Mouse (Mus musculus) hindbrain, embryonic 14.5 days (tissue): ENCODE measurements around the gene Ccdc36. TPM values are rescaled to one million over a fixed set of nuclear protein-coding genes. Genes with fewer than 3 reads are reported as not detected.

Experiments
- ATAC-seq: fragments of 200-750 bp; cut with Nextera tagmentation; 2 replicates; pipeline ENCODE4 v1.8.0; 2017; ENCODE audit warnings: moderate number of reproducible peaks, mild to moderate bottlenecking, moderate TSS enrichment, moderate library complexity; ENCODE audit not compliant: low FRiP score
- DNase-seq: peaks from one replicate; pipeline ENCODE4 v3.0.0-alpha.2; 2015; ENCODE audit warnings: low spot score
- H3K27ac ChIP-seq: fragments of 300-500 bp; sonication (generic); 2 replicates; pipeline ENCODE4 v1.5.1; 2014; ENCODE audit warnings: mild to moderate bottlenecking, moderate library complexity
- H3K27me3 ChIP-seq: fragments of 300-500 bp; sonication (generic); 2 replicates; pipeline ENCODE4 v1.6.1; 2014; ENCODE audit warnings: mild to moderate bottlenecking, low read length, mixed read lengths; ENCODE audit not compliant: control insufficient read depth, insufficient read depth
- H3K36me3 ChIP-seq: fragments of 300-500 bp; sonication (generic); replicated peaks from 2 replicates; pipeline ENCODE4 v1.6.1; 2014; ENCODE audit not compliant: control insufficient read depth, insufficient read depth
- H3K4me1 ChIP-seq: fragments of 300-500 bp; sonication (generic); replicated peaks from 2 replicates; pipeline ENCODE4 v1.6.1; 2014; ENCODE audit warnings: antibody characterized with exemption, low read length, mixed read lengths; ENCODE audit not compliant: control insufficient read depth, insufficient read depth
- H3K4me2 ChIP-seq: fragments of 300-500 bp; sonication (generic); replicated peaks from 2 replicates; pipeline ENCODE4 v1.6.1; 2014; ENCODE audit warnings: mild to moderate bottlenecking, moderate library complexity
- H3K4me3 ChIP-seq: fragments of 300-500 bp; sonication (generic); replicated peaks from 2 replicates; pipeline ENCODE4 v1.5.1; 2014; ENCODE audit warnings: mild to moderate bottlenecking, low read length
- H3K9ac ChIP-seq: fragments of 300-500 bp; sonication (generic); 2 replicates; pipeline ENCODE4 v1.6.1; 2014
- H3K9me3 ChIP-seq: fragments of 300-500 bp; sonication (generic); 2 replicates; pipeline ENCODE4 v1.6.1; 2016; ENCODE audit warnings: low read length; ENCODE audit not compliant: control insufficient read depth
- WGBS: fragments of 180-500 bp; shearing (Covaris S2); extraction: QIAGEN DNeasy Blood & Tissue Kit; methylation state at CpG from one replicate; pipeline ENCODE4 v1.1.7; 2014; 5-methylcytosine and 5-hydroxymethylcytosine counted together
- polyA plus RNA-seq: library from polyadenylated mRNA; unstranded; fragments of >200 nt; fragmentation: Nextera tagmentation; extraction: Ambion mirVana; gene quantifications from 2 replicates; pipeline ENCODE4 v1.2.1, GENCODE M21; 2014

Ccdc36 gene
- polyA plus RNA-seq, result 1.6 TPM in 2 replicates

GRCm38 (mm10) chr9:108428384-108428783, at the start of gene Ccdc36:
Gene Ccdc36 (minus strand): TSS chr9:108428484.
- ATAC-seq (no peak), DNase-seq (no peak)
- no peak within 1 kb of the TSS for H3K4me2 ChIP-seq
- no peak within 1 kb of the TSS for H3K9ac ChIP-seq
- H3K4me1 ChIP-seq, result no peaks in the 10 kb centered on the region
- no peaks in the 10 kb centered on the region for H3K9me3 ChIP-seq
- no peaks in the 10 kb centered on the region for H3K27me3 ChIP-seq
- H3K4me3 ChIP-seq, result no peak within 1 kb of the TSS
- H3K36me3 ChIP-seq, result no peaks in the 10 kb centered on the region
- no peak within 1 kb of the TSS for H3K27ac ChIP-seq

- Histone ChIP-seq H3K9ac (no peak overlapping the region), H3K27ac (no peak overlapping the region), H3K27me3 (no peaks in the 10 kb centered on the region), H3K36me3 (no peaks in the 10 kb centered on the region), H3K4me1 (peaks cover 10% of the 10 kb centered on the region), H3K4me2 (no peak overlapping the region), H3K4me3 (no peak overlapping the region), H3K9me3 (no peaks in the 10 kb centered on the region)
- 75% methylated on average over 1 of the region's 1 CpGs for WGBS
- no peak for DNase-seq
- ATAC-seq, result no peak
Observed at GRCm38 (mm10) chr9:108474528-108474927, 46.2 kb upstream of the Ccdc36 start.

GRCm38 (mm10) chr9:108469845-108470244, 41.6 kb upstream of the Ccdc36 start:
- H3K27me3 ChIP-seq, result no peaks in the 10 kb centered on the region
- H3K9me3 ChIP-seq, result no peaks in the 10 kb centered on the region
- H3K4me2 ChIP-seq, result no peak overlapping the region
- no peak overlapping the region for H3K9ac ChIP-seq
- H3K4me1 ChIP-seq, result no peaks in the 10 kb centered on the region
- 82% methylated on average over 4 of the region's 4 CpGs for WGBS
- H3K36me3 ChIP-seq, result peaks cover 22% of the 10 kb centered on the region
- DNase-seq, result no peak
- H3K4me3 ChIP-seq, result no peak overlapping the region
- ATAC-seq, result no peak
- no peak overlapping the region for H3K27ac ChIP-seq

GRCm38 (mm10) chr9:108469430-108469829, 41.1 kb upstream of the Ccdc36 start:
- no peak overlapping the region for H3K9ac ChIP-seq
- no peak overlapping the region for H3K4me2 ChIP-seq
- peaks cover 26% of the 10 kb centered on the region for H3K36me3 ChIP-seq
- WGBS, result 81% methylated on average over 5 of the region's 5 CpGs
- H3K4me3 ChIP-seq, result no peak overlapping the region
- ATAC-seq (no peak), DNase-seq (no peak)
- H3K27ac ChIP-seq, result no peak overlapping the region
- H3K27me3 ChIP-seq, result no peaks in the 10 kb centered on the region
- no peaks in the 10 kb centered on the region for H3K4me1 ChIP-seq
- no peaks in the 10 kb centered on the region for H3K9me3 ChIP-seq

- no peak overlapping the region for H3K27ac ChIP-seq
- no peaks in the 10 kb centered on the region for H3K9me3 ChIP-seq
- no peak overlapping the region for H3K4me3 ChIP-seq
- H3K9ac ChIP-seq, result no peak overlapping the region
- H3K27me3 ChIP-seq, result no peaks in the 10 kb centered on the region
- peaks cover 7% of the 10 kb centered on the region for H3K4me1 ChIP-seq
- H3K4me2 ChIP-seq, result no peak overlapping the region
- whole genome bisulfite sequencing, result 95% methylated on average over 2 of the region's 2 CpGs
- no peak for DNase-seq
- ATAC-seq, result no peak
- peaks cover 42% of the 10 kb centered on the region for H3K36me3 ChIP-seq
Observed at GRCm38 (mm10) chr9:108466219-108466618, 37.9 kb upstream of the Ccdc36 start.

- Histone ChIP-seq H3K4me3 (no peak overlapping the region), H3K9ac (no peak overlapping the region), H3K4me2 (no peak overlapping the region), H3K27ac (no peak overlapping the region), H3K27me3 (no peaks in the 10 kb centered on the region), H3K9me3 (no peaks in the 10 kb centered on the region), H3K4me1 (peaks cover 10% of the 10 kb centered on the region), H3K36me3 (peaks cover 42% of the 10 kb centered on the region)
- ATAC-seq (no peak), DNase-seq (no peak)
- 98% methylated on average over 9 of the region's 9 CpGs for WGBS
Observed at GRCm38 (mm10) chr9:108463713-108464112, 35.4 kb upstream of the Ccdc36 start.

GRCm38 (mm10) chr9:108462192-108462591, 33.9 kb upstream of the Ccdc36 start:
- H3K36me3 ChIP-seq, result peaks cover 41% of the 10 kb centered on the region
- no peak for DNase-seq
- H3K9me3 ChIP-seq, result no peaks in the 10 kb centered on the region
- no peak overlapping the region for H3K4me3 ChIP-seq
- no peak overlapping the region for H3K9ac ChIP-seq
- peaks cover 10% of the 10 kb centered on the region for H3K4me1 ChIP-seq
- peak overlapping the region; percentile 96; the same call in 1 of the 2 replicates for H3K4me2 ChIP-seq
- ATAC-seq, result no peak
- H3K27ac ChIP-seq, result no peak overlapping the region
- 89% methylated on average over 10 of the region's 10 CpGs for WGBS
- no peaks in the 10 kb centered on the region for H3K27me3 ChIP-seq

- peak overlapping the region; percentile 90; the same call in 1 of the 2 replicates for H3K9ac ChIP-seq
- no peaks in the 10 kb centered on the region for H3K27me3 ChIP-seq
- DNase-seq (no peak), ATAC-seq (no peak)
- peaks cover 36% of the 10 kb centered on the region for H3K36me3 ChIP-seq
- H3K4me2 ChIP-seq, result peak overlapping the region; percentile 96
- no peaks in the 10 kb centered on the region for H3K9me3 ChIP-seq
- peaks cover 10% of the 10 kb centered on the region for H3K4me1 ChIP-seq
- peak overlapping the region; percentile 94 for H3K4me3 ChIP-seq
- 90% methylated on average over 5 of the region's 5 CpGs for WGBS
- no peak overlapping the region for H3K27ac ChIP-seq
Observed at GRCm38 (mm10) chr9:108461675-108462074, 33.4 kb upstream of the Ccdc36 start.

GRCm38 (mm10) chr9:108461181-108461631, 32.9 kb upstream of the Ccdc36 start, which contains the start of gene Klhdc8b:
Gene Klhdc8b (minus strand): TSS chr9:108461581.
- no peaks in the 10 kb centered on the region for H3K9me3 ChIP-seq
- H3K27me3 ChIP-seq, result no peaks in the 10 kb centered on the region
- 25% methylated on average over 11 of the region's 11 CpGs for WGBS
- ATAC-seq, result no peak
- peak within 1 kb of the TSS; percentile 94 for H3K4me3 ChIP-seq
- H3K4me1 ChIP-seq, result peaks cover 10% of the 10 kb centered on the region
- peaks cover 34% of the 10 kb centered on the region for H3K36me3 ChIP-seq
- H3K9ac ChIP-seq, result peak within 1 kb of the TSS; percentile 90
- H3K4me2 ChIP-seq, result peak within 1 kb of the TSS; percentile 96
- H3K27ac ChIP-seq, result peak within 1 kb of the TSS; percentile 90
- no peak for DNase-seq
